Mouse (Mus musculus): ENCODE measurements around the gene Plekho1. TPM values are rescaled to one million over a fixed set of nuclear protein-coding genes. Genes with fewer than 3 reads are reported as not detected.

The Plekho1 gene
- total and polyA plus RNA-seq, 3 experiments, result 22.3 to 24.6 (median 23.4) TPM

GRCm38 (mm10) chr3:96031991-96032651, 36.3 kb upstream of the Plekho1 start:
- peaks cover 0 to 4% of the 10 kb centered on the region in 2 experiments; a peak in 2 of 4 replicates for H3K4me1 ChIP-seq (ENCODE audit: control insufficient read depth in 1 of 2, insufficient read depth in 2 of 2)
- no peaks in the 10 kb centered on the region for H3K27me3 ChIP-seq (replicated peaks)
- H3K36me3 ChIP-seq (replicated peaks in 1 of 2; ENCODE audit: control insufficient read depth in 1 of 2, insufficient read depth in 1 of 2, low read length in 1 of 2), result peaks cover 22 to 61% of the 10 kb centered on the region in 2 experiments
- no peak overlapping the region for H3K27ac ChIP-seq (ENCODE audit: insufficient read depth, low read depth)
- H3K4me2 ChIP-seq (ENCODE audit: insufficient read depth, low read depth, poor library complexity, severe bottlenecking), result no peak overlapping the region
- H3K79me2 ChIP-seq (replicated peaks; ENCODE audit: control insufficient read depth, extremely low read depth, insufficient read depth, poor library complexity, severe bottlenecking), result no peaks in the 10 kb centered on the region
- H3K4me3 ChIP-seq (replicated peaks in 1 of 3; ENCODE audit: low read depth in 2 of 3, low read length in 2 of 3, poor library complexity in 1 of 3), result no peak overlapping the region
- in situ Hi-C loops (cut with MboI; ENCODE audit: low pct_ligation_motif_present, low pct_unique_long_range_greater_than_20kb, low sequenced_read_pairs) (no loop called here), dilution Hi-C loops (cut with MboI; ENCODE audit: extremely low pct_ligation_motif_present, extremely low pct_unique_long_range_greater_than_20kb, low sequenced_read_pairs) (no loop called here)
- no peaks in the 10 kb centered on the region for H3K9me3 ChIP-seq (replicated peaks; ENCODE audit: low read length)
- no peak for DNase-seq (ENCODE audit: extremely low read depth)
- no peak overlapping the region for H3K9ac ChIP-seq (ENCODE audit: insufficient read depth, low read depth)
- no peak for TF ChIP-seq CHD2 (IDR thresholded peaks at IDR 0.05; ENCODE audit: low read length)
- no peak for TF ChIP-seq CTCF (conservative IDR thresholded peaks at IDR 0.05 in 1 of 2, IDR thresholded peaks at IDR 0.05 in 1 of 2; ENCODE audit: low read depth in 2 of 2, low read length in 2 of 2)
- TF ChIP-seq MXI1 (IDR thresholded peaks at IDR 0.05; ENCODE audit: low read depth, low read length), result no peak
- no peak for TF ChIP-seq RAD21 (IDR thresholded peaks at IDR 0.05; ENCODE audit: low read depth, low read length)
- no peak for TF ChIP-seq TCF12 (IDR thresholded peaks at IDR 0.05; ENCODE audit: low read depth, low read length)
- TF ChIP-seq ETS1 (conservative IDR thresholded peaks at IDR 0.05; ENCODE audit: low read depth, low read length), result no peak
- TF ChIP-seq POLR2AphosphoS2 (IDR thresholded peaks at IDR 0.05; ENCODE audit: low read depth, low read length), result no peak
- TF ChIP-seq SMC3 (IDR thresholded peaks at IDR 0.05; ENCODE audit: low read depth, low read length), result no peak
- no peak for TF ChIP-seq CHD1 (IDR thresholded peaks at IDR 0.05; ENCODE audit: low read depth, low read length)
- no peak for TF ChIP-seq MYC (IDR thresholded peaks at IDR 0.05; ENCODE audit: low read depth, low read length)
- no peak for TF ChIP-seq ZKSCAN1 (IDR thresholded peaks at IDR 0.05; ENCODE audit: borderline replicate concordance, low read depth, low read length)
- no peak for TF ChIP-seq EP300 (IDR thresholded peaks at IDR 0.05; ENCODE audit: low read length)
- TF ChIP-seq NRF1 (IDR thresholded peaks at IDR 0.05; ENCODE audit: low read depth, low read length), result no peak
- TF ChIP-seq PAX5 (IDR thresholded peaks at IDR 0.05; ENCODE audit: low read length), result no peak

DNA sequence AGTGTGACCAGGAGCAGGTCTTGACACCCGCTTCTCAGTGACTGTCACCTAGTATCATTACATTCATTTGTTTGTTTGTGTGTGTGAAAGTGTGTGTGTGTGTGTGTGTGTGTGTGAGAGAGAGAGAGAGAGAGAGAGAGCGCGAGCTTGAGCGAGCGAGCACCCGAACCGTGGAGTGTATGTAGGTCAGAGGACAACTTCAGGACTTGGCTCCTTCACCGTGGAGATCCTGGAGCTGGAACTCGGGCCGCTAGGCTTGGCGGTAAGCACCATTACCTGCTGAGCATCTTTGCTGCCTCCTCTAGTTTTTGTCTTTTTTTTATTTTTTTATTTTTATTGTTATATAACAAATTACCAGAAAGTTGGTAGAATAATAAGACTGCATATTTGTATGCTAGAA, 34.0 kb upstream of the Plekho1 start:
- Histone ChIP-seq H3K9ac (ENCODE audit: insufficient read depth, low read depth) (no peak overlapping the region), H3K9me3 (replicated peaks; ENCODE audit: low read length) (no peaks in the 10 kb centered on the region), H3K4me3 (replicated peaks in 1 of 3; ENCODE audit: low read depth in 2 of 3, low read length in 2 of 3, poor library complexity in 1 of 3) (no peak overlapping the region), H3K27me3 (replicated peaks) (no peaks in the 10 kb centered on the region), H3K27ac (ENCODE audit: insufficient read depth, low read depth) (no peak overlapping the region), H3K36me3 (replicated peaks in 1 of 2; ENCODE audit: control insufficient read depth in 1 of 2, insufficient read depth in 1 of 2, low read length in 1 of 2) (peaks cover 22 to 52% of the 10 kb centered on the region in 2 experiments), H3K4me1 (ENCODE audit: control insufficient read depth in 1 of 2, insufficient read depth in 2 of 2) (peaks cover 0 to 4% of the 10 kb centered on the region in 2 experiments; a peak in 2 of 4 replicates), H3K4me2 (ENCODE audit: insufficient read depth, low read depth, poor library complexity, severe bottlenecking) (no peak overlapping the region), H3K79me2 (replicated peaks; ENCODE audit: control insufficient read depth, extremely low read depth, insufficient read depth, poor library complexity, severe bottlenecking) (no peaks in the 10 kb centered on the region)
- DNase-seq (ENCODE audit: extremely low read depth), result no peak
- in situ Hi-C loops (cut with MboI; ENCODE audit: low pct_ligation_motif_present, low pct_unique_long_range_greater_than_20kb, low sequenced_read_pairs) (no loop called here), dilution Hi-C loops (cut with MboI; ENCODE audit: extremely low pct_ligation_motif_present, extremely low pct_unique_long_range_greater_than_20kb, low sequenced_read_pairs) (no loop called here)
- TF ChIP-seq IRF4 (IDR thresholded peaks at IDR 0.05; ENCODE audit: low read depth, low read length) (no peak), MXI1 (IDR thresholded peaks at IDR 0.05; ENCODE audit: low read depth, low read length) (no peak), EP300 (IDR thresholded peaks at IDR 0.05; ENCODE audit: low read length) (no peak), ZC3H11A (IDR thresholded peaks at IDR 0.05; ENCODE audit: low read depth, low read length) (no peak), MYC (IDR thresholded peaks at IDR 0.05; ENCODE audit: low read depth, low read length) (no peak), CHD2 (IDR thresholded peaks at IDR 0.05; ENCODE audit: low read length) (no peak), MAZ (IDR thresholded peaks at IDR 0.05; ENCODE audit: low read depth, low read length) (no peak), USF2 (conservative IDR thresholded peaks at IDR 0.05; ENCODE audit: low read depth, low read length) (no peak), USF1 (IDR thresholded peaks at IDR 0.05; ENCODE audit: low read depth, low read length) (no peak), SIN3A (IDR thresholded peaks at IDR 0.05; ENCODE audit: low read length) (no peak), POLR2AphosphoS2 (IDR thresholded peaks at IDR 0.05; ENCODE audit: low read depth, low read length) (no peak), ETS1 (conservative IDR thresholded peaks at IDR 0.05; ENCODE audit: low read depth, low read length) (no peak), RCOR1 (conservative IDR thresholded peaks at IDR 0.05; ENCODE audit: low read depth, low read length) (no peak), BHLHE40 (IDR thresholded peaks at IDR 0.05; ENCODE audit: low read depth, low read length) (no peak), NELFE (IDR thresholded peaks at IDR 0.05; ENCODE audit: low read depth, low read length) (no peak), ZNF384 (IDR thresholded peaks at IDR 0.05; ENCODE audit: low read depth, low read length) (no peak), MAX (IDR thresholded peaks at IDR 0.05; ENCODE audit: low read length) (no peak), CHD1 (IDR thresholded peaks at IDR 0.05; ENCODE audit: low read depth, low read length) (no peak)

All from CH12.LX (cell line).